Mouse (Mus musculus) left cerebral cortex, adult 9 months (tissue): ENCODE results near the gene Rps17.

Experiments used
- DNase-seq, 2 experiments: peaks; one replicate each; pipeline ENCODE4 v3.0.0; 2022; ENCODE audit warnings: low spot score in 2 of 2

The Rps17 gene

GRCm38 (mm10) chr7:81331851-81332250 is 13.2 kb downstream of the Rps17 start:
- DNase-seq: no peak

GRCm38 (mm10) chr7:81330767-81331166 is 14.3 kb downstream of the Rps17 start:
- DNase-seq: no peak

- no peak for DNase-seq
Measured at GRCm38 (mm10) chr7:81327661-81328060, 17.4 kb downstream of the Rps17 start.

- DNase-seq: no peak
Measured at GRCm38 (mm10) chr7:81326859-81327258, 18.2 kb downstream of the Rps17 start.

- DNase-seq: no peak
Measured at GRCm38 (mm10) chr7:81326043-81326442, 19.0 kb downstream of the Rps17 start.

- DNase-seq: no peak
Measured at GRCm38 (mm10) chr7:81321776-81322175, 23.3 kb downstream of the Rps17 start.

- no peak for DNase-seq
Measured at GRCm38 (mm10) chr7:81319749-81320148, 25.3 kb downstream of the Rps17 start.

GRCm38 (mm10) chr7:81315583-81315982 is 29.5 kb downstream of the Rps17 start:
- no peak for DNase-seq

- DNase-seq: no peak
Measured at GRCm38 (mm10) chr7:81311581-81311980, 33.5 kb downstream of the Rps17 start.

GRCm38 (mm10) chr7:81311130-81311529 is 33.9 kb downstream of the Rps17 start:
- no peak for DNase-seq

- DNase-seq: no peak
Measured at GRCm38 (mm10) chr7:81309247-81309646, 35.8 kb downstream of the Rps17 start.

GRCm38 (mm10) chr7:81307735-81308134 is 37.3 kb downstream of the Rps17 start:
- DNase-seq: peak in 1 of 2 experiments; percentile 47

GRCm38 (mm10) chr7:81304675-81305074 is 40.4 kb downstream of the Rps17 start:
- DNase-seq: peak; percentile 30 to 31

GRCm38 (mm10) chr7:81304100-81304499 is 41.0 kb downstream of the Rps17 start:
- no peak for DNase-seq

GRCm38 (mm10) chr7:81303682-81304081 is 41.4 kb downstream of the Rps17 start:
- DNase-seq: no peak

- DNase-seq: no peak
Measured at GRCm38 (mm10) chr7:81301323-81301722, 43.7 kb downstream of the Rps17 start.

- DNase-seq: no peak
Measured at GRCm38 (mm10) chr7:81298206-81298605, 46.8 kb downstream of the Rps17 start.

- no peak for DNase-seq
Measured at GRCm38 (mm10) chr7:81295169-81295568, 49.9 kb downstream of the Rps17 start.
